Mouse (Mus musculus): ENCODE measurements at regions not wholly inside any gene's neighbourhood (a gene's known extent, or its start where the extent isn't known, plus 50 kb on each side); places are given as distances from the start of the nearest gene placed in this dataset.

GRCm38 (mm10) chr4:54072482-54072881, 246.6 kb downstream of the Tmem38b start:
- peak overlapping the region; percentile 88 for H3K27ac ChIP-seq (replicated peaks)
- H3K9me3 ChIP-seq (replicated peaks): peaks cover 27% of the 10 kb centered on the region
- H3K4me1 ChIP-seq: peaks cover 38% of the 10 kb centered on the region
- H3K4me3 ChIP-seq: peak overlapping the region; percentile 4; the same call in 1 of the 2 replicates
- peaks cover 11% of the 10 kb centered on the region; the same call in 1 of the 2 replicates for H3K36me3 ChIP-seq
- no peak for DNase-seq (ENCODE audit: low spot score)
- H3K27me3 ChIP-seq (ENCODE audit: low read depth, poor library complexity, severe bottlenecking): no peaks in the 10 kb centered on the region
- 14% methylated on average over 3 of the region's 3 CpGs for WGBS

DNA sequence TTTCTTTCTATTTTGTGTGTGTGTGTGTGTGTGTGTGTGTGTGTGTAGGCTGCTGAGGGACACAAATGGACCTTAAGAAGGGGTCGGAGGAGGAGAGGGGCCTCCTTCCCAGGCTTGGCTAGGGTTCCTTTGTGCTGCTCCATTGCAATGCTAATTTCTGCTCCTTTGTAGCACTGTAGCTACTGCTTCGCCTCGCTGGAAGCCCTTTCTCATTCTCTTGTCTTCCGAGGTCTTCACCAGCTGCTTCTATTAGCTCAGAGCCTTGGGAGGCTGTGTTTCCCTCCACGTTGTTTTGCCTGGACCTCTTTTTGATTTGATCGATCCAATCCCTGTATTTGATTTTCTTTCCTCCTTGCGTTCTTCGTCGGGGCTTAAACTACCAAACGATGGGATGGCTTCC, 247.1 kb downstream of the Tmem38b start:
- DNase-seq (ENCODE audit: low spot score): peak; percentile 74
- no peaks in the 10 kb centered on the region for H3K27me3 ChIP-seq (ENCODE audit: low read depth, poor library complexity, severe bottlenecking)

GRCm38 (mm10) chr4:54073483-54073882, 247.6 kb downstream of the Tmem38b start:
- Histone ChIP-seq H3K27ac (replicated peaks) (peak overlapping the region; percentile 88), H3K36me3 (peaks cover 11% of the 10 kb centered on the region; the same call in 1 of the 2 replicates), H3K27me3 (ENCODE audit: low read depth, poor library complexity, severe bottlenecking) (no peaks in the 10 kb centered on the region), H3K4me3 (peak overlapping the region; percentile 14; the same call in 1 of the 2 replicates), H3K4me1 (peaks cover 38% of the 10 kb centered on the region), H3K9me3 (replicated peaks) (peaks cover 23% of the 10 kb centered on the region)
- 46% methylated on average over 7 of the region's 7 CpGs for WGBS
- peak; percentile 20 for DNase-seq (ENCODE audit: low spot score)

More for the DNA sequence above, 247.1 kb downstream of the Tmem38b start:
- peaks cover 11% of the 10 kb centered on the region; the same call in 1 of the 2 replicates for H3K36me3 ChIP-seq
- peaks cover 38% of the 10 kb centered on the region for H3K4me1 ChIP-seq
- H3K4me3 ChIP-seq: peak overlapping the region; percentile 14; the same call in 1 of the 2 replicates
- peak overlapping the region; percentile 88 for H3K27ac ChIP-seq (replicated peaks)
- peaks cover 27% of the 10 kb centered on the region for H3K9me3 ChIP-seq (replicated peaks)
- WGBS: 8% methylated on average over 10 of the region's 10 CpGs

DNA sequence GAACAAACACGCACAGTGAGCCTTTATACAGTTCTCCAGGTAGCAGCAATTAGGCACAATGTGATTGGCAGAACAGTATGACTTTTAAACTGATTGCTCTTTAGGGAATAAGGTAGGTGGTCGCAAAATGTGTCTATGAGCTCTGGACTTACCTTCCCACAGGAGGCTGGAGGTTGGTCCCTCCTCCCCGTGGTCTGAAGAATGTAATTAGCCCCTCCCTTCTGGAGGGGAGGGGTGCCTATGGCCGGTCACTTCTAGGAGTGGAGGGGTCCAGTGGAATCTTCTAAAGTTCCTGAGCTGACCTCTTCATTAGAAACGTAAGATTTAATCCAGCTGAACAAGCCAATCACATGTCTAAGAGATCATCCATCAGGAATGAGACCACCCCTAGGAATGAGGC, 248.4 kb downstream of the Tmem38b start:
- Histone ChIP-seq H3K4me3 (no peak overlapping the region), H3K27ac (replicated peaks) (peak overlapping the region; percentile 88), H3K36me3 (peaks cover 11% of the 10 kb centered on the region; the same call in 1 of the 2 replicates), H3K27me3 (ENCODE audit: low read depth, poor library complexity, severe bottlenecking) (no peaks in the 10 kb centered on the region), H3K9me3 (replicated peaks) (peaks cover 16% of the 10 kb centered on the region), H3K4me1 (peaks cover 38% of the 10 kb centered on the region)
- DNase-seq (ENCODE audit: low spot score): no peak
- WGBS: 51% methylated on average over 5 of the region's 5 CpGs

DNA sequence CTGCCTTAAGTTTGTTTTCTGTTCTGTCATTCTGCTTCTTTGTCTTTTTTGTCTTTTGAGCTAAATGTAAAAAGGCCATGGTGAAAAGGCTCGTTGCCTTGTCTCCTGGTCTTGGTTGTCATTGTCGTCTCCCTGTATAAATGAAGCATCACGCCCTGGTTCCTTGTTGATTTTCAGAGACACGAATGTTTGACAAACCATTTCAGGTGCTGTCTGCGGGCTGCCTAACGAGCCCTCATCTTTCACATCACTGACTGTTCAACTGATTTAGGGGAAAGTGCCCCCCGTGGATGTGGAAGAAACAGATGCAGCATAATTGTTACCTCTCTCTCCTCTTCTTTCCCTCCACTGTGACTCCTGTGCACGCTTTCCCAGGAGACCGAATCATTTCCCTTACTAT, 254.7 kb downstream of the Tmem38b start:
- no peaks in the 10 kb centered on the region for H3K27me3 ChIP-seq (ENCODE audit: low read depth, poor library complexity, severe bottlenecking)
- no peak overlapping the region for H3K4me3 ChIP-seq
- H3K27ac ChIP-seq (replicated peaks): peak overlapping the region; percentile 55; the same call in 1 of the 2 replicates
- WGBS: 84% methylated on average over 9 of the region's 9 CpGs
- H3K4me1 ChIP-seq: no peaks in the 10 kb centered on the region
- H3K9me3 ChIP-seq (replicated peaks): no peaks in the 10 kb centered on the region
- H3K36me3 ChIP-seq: no peaks in the 10 kb centered on the region
- no peak for DNase-seq (ENCODE audit: low spot score)

- H3K27me3 ChIP-seq (ENCODE audit: low read depth, poor library complexity, severe bottlenecking): no peaks in the 10 kb centered on the region
- no peak overlapping the region for H3K27ac ChIP-seq (replicated peaks)
- H3K4me1 ChIP-seq: no peaks in the 10 kb centered on the region
- WGBS: 84% methylated on average over 5 of the region's 5 CpGs
- H3K4me3 ChIP-seq: no peak overlapping the region
- no peaks in the 10 kb centered on the region for H3K36me3 ChIP-seq
- no peak for DNase-seq (ENCODE audit: low spot score)
- no peaks in the 10 kb centered on the region for H3K9me3 ChIP-seq (replicated peaks)
Observed at GRCm38 (mm10) chr4:54081411-54081810, 255.6 kb downstream of the Tmem38b start.

- DNase-seq (ENCODE audit: low spot score): no peak
- Histone ChIP-seq H3K27ac (replicated peaks) (no peak overlapping the region), H3K4me1 (no peaks in the 10 kb centered on the region), H3K9me3 (replicated peaks) (no peaks in the 10 kb centered on the region), H3K36me3 (no peaks in the 10 kb centered on the region), H3K27me3 (ENCODE audit: low read depth, poor library complexity, severe bottlenecking) (no peaks in the 10 kb centered on the region), H3K4me3 (no peak overlapping the region)
- 94% methylated on average over 6 of the region's 6 CpGs for WGBS
Observed at GRCm38 (mm10) chr4:54084747-54085146, 258.9 kb downstream of the Tmem38b start.

- Histone ChIP-seq H3K4me1 (peaks cover 9% of the 10 kb centered on the region), H3K9me3 (replicated peaks) (no peaks in the 10 kb centered on the region), H3K27me3 (ENCODE audit: low read depth, poor library complexity, severe bottlenecking) (no peaks in the 10 kb centered on the region), H3K4me3 (no peak overlapping the region), H3K36me3 (no peaks in the 10 kb centered on the region), H3K27ac (replicated peaks) (peak overlapping the region; percentile 23; the same call in 1 of the 2 replicates)
- DNase-seq (ENCODE audit: low spot score): no peak
- 91% methylated on average over 7 of the region's 7 CpGs for WGBS
Observed at GRCm38 (mm10) chr4:54094285-54094997, 268.6 kb downstream of the Tmem38b start.

DNA sequence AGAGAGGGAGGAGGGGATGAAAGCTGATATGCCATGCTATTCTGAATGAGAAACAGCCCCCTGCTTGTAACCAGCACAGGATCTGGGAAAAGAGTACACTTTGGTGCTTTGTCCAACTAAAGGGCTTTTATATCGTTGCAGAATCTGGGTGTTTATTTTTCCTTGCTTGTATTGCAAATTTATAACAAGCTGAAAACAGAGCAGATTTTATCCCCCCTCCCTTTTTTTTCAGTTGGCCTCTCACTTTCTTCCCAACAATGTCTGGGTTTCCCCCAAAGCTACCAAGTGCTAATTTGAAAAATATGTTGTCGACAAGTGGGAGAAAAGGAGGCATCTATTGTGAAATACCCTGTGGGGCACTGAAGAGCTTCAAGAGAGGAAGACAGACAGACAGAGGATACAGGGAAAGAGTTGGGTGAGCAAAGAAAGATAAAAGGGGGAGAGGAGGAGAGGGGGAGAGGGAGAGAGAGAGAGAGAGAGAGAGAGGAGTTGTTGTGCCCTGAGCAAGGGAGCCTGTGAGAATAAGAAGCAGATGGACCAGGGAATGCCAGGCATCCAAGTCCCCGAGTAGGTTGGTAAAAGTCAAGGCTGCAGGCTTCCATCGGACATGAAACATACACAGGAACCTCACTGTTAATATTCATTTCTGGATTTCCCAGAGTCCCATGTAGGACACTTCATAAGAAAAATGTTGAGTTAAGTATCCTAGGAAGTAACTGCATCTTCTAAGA, 269.5 kb downstream of the Tmem38b start:
- no peak for DNase-seq (ENCODE audit: low spot score)
- Histone ChIP-seq H3K36me3 (no peaks in the 10 kb centered on the region), H3K4me3 (no peak overlapping the region), H3K9me3 (replicated peaks) (no peaks in the 10 kb centered on the region), H3K27me3 (ENCODE audit: low read depth, poor library complexity, severe bottlenecking) (no peaks in the 10 kb centered on the region), H3K27ac (replicated peaks) (peak overlapping the region; percentile 23; the same call in 1 of the 2 replicates), H3K4me1 (peaks cover 9% of the 10 kb centered on the region)
- WGBS: 74% methylated on average over 4 of the region's 4 CpGs

GRCm38 (mm10) chr4:54097543-54097942, 271.7 kb downstream of the Tmem38b start:
- 83% methylated on average over 2 of the region's 2 CpGs for WGBS
- Histone ChIP-seq H3K4me3 (no peak overlapping the region), H3K9me3 (replicated peaks) (no peaks in the 10 kb centered on the region), H3K4me1 (peaks cover 9% of the 10 kb centered on the region), H3K27ac (replicated peaks) (no peak overlapping the region), H3K36me3 (no peaks in the 10 kb centered on the region), H3K27me3 (ENCODE audit: low read depth, poor library complexity, severe bottlenecking) (no peaks in the 10 kb centered on the region)
- DNase-seq (ENCODE audit: low spot score): no peak

DNA sequence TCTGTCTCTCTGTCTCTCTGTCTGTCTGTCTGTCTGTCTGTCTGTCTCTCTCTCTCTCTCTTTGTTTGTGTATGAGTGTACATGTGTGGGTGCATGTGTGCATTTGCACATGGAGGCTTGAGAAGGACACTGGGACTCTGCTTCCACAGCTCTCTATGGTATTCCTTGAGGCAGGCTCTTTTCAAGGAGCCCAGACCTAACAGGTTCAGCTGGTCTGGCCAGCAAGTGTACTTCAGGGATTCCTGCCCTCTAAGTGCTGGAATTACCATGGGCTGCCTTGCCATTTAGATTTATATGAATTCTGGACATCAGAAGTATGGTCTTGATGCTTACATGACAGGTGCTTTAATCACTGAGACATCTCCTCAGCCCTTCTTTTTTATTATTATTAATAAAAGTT, 274.4 kb downstream of the Tmem38b start:
- DNase-seq (ENCODE audit: low spot score): no peak
- H3K27me3 ChIP-seq (ENCODE audit: low read depth, poor library complexity, severe bottlenecking): no peaks in the 10 kb centered on the region
- peaks cover 2% of the 10 kb centered on the region for H3K4me1 ChIP-seq
- no peak overlapping the region for H3K27ac ChIP-seq (replicated peaks)
- H3K36me3 ChIP-seq: no peaks in the 10 kb centered on the region
- H3K4me3 ChIP-seq: no peak overlapping the region
- no peaks in the 10 kb centered on the region for H3K9me3 ChIP-seq (replicated peaks)

GRCm38 (mm10) chr4:54106976-54107375, 281.1 kb downstream of the Tmem38b start:
- DNase-seq (ENCODE audit: low spot score): no peak
- peaks cover 8% of the 10 kb centered on the region for H3K4me1 ChIP-seq
- no peaks in the 10 kb centered on the region for H3K36me3 ChIP-seq
- H3K9me3 ChIP-seq (replicated peaks): no peaks in the 10 kb centered on the region
- 94% methylated on average over 4 of the region's 4 CpGs for WGBS
- no peaks in the 10 kb centered on the region for H3K27me3 ChIP-seq (ENCODE audit: low read depth, poor library complexity, severe bottlenecking)
- H3K27ac ChIP-seq (replicated peaks): no peak overlapping the region
- no peak overlapping the region for H3K4me3 ChIP-seq

DNA sequence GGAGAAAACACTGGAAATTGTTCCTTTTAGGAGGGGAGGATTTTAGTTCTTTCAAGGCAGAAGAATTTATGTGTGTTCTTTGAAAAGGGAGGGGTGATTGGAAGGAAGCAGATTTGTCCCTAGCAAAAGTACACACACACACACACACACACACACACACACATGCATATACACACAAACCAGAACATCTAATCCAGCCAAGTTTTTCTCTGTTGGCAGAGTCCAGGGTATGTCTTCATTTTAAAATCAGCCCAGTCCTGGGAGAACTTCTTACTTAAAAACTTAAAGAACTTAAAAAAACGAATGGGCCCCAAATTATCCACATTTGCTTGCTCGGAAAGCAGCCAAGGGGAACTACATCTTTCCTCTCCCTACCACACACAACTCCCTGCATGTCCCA, 290.5 kb downstream of the Tmem38b start:
- 83% methylated on average over 2 of the region's 2 CpGs for WGBS
- Histone ChIP-seq H3K27ac (replicated peaks) (no peak overlapping the region), H3K4me1 (peaks cover 23% of the 10 kb centered on the region), H3K4me3 (no peak overlapping the region), H3K27me3 (ENCODE audit: low read depth, poor library complexity, severe bottlenecking) (no peaks in the 10 kb centered on the region), H3K9me3 (replicated peaks) (no peaks in the 10 kb centered on the region), H3K36me3 (no peaks in the 10 kb centered on the region)
- no peak for DNase-seq (ENCODE audit: low spot score)

Data from midbrain, embryonic 10.5 days (tissue).